Mouse (Mus musculus) adrenal gland, postnatal 36 days (tissue): Measurements from ENCODE around the gene Tmed9. TPM values are rescaled to one million over a fixed set of nuclear protein-coding genes. Genes with fewer than 3 reads are reported as not detected.
A peak's percentile ranks its signal among the peaks of the same experiment; 100 is the strongest.
"Not testable (repeated sequence)": the region's sequence is repeated elsewhere in the genome, so short reads cannot be mapped to it uniquely, and the experiment has no call there.

Source experiments
- DNase-seq, 2 experiments: peaks; one replicate each; pipeline ENCODE4 v3.0.0; 2021; ENCODE audit warnings: mixed read lengths in 1 of 2
- total RNA-seq, 2 experiments: library from RNA; stranded (reverse); gene quantifications; 2 replicates each; pipeline ENCODE4 v1.2.3; 2021

Gene Tmed9
- total RNA-seq, 2 experiments from 2014 or later: 196 to 197 TPM

DNA sequence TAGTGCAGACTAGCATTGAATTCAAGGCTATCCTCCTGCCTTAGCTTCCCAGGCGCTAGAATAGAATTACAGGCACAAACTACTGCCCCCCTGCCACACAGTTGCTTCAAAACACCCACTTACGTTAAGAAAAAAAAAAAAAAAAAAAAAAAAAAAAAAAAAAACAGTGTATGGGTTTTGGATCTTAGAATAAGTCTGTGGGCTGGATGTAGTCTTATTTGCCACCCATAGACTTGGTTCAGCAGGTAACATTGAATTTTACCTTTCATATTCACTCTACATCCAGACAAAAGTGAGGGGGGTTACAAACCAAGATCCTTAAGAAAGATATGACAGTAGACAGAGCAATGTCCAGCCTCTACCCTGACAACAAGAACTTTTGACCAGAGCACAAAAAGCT is 5.6 kb upstream of the Tmed9 start:
- no peak for DNase-seq

DNA sequence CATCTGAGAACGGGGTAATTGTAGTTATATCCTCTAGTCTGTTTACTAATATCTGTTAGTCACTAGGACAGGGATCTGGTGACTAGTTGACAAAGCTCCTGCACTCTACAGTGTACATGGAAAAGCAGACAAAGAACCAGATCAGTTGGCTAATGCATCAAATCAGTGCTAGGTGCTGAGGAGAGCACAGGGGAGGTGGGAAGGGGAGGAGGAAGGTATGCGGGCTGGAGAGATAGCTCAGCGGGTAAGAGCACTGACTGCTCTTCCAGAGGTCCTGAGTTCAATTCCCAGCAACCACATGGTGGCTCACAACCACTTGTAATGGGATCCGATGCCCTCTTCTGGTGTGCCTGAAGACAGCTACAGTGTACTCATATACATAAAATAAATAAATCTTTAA is 5.0 kb upstream of the Tmed9 start:
- DNase-seq: not testable (repeated sequence)

DNA sequence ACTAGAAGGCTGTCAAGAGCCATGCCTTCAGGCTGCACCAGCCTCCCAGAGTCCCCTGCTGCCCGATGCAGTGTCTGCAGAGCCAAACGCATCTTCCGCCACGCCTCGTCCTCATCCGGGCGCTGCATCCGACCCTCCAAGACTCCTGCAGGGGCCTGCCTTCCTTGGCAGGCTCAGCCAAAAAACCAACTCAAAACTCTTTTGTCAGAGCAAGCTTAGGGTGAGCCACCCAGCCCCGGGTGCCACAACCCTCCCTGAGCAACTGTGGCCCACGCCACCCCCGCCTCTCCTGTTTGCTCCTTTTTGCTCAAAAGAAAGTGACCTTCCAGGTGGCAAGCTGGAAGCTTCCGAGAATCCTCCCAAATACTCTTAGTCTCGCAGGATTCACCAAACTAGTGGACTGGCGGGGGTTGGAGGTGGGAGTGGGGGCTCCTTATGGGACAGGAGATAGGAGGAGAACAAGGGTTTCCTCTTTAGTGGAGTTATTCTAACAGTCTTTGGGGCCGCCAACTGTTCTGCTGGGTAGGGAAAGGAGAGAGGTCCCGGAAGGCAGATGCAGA is 3.7 kb upstream of the Tmed9 start:
- DNase-seq: peak; percentile 14 to 41

DNA sequence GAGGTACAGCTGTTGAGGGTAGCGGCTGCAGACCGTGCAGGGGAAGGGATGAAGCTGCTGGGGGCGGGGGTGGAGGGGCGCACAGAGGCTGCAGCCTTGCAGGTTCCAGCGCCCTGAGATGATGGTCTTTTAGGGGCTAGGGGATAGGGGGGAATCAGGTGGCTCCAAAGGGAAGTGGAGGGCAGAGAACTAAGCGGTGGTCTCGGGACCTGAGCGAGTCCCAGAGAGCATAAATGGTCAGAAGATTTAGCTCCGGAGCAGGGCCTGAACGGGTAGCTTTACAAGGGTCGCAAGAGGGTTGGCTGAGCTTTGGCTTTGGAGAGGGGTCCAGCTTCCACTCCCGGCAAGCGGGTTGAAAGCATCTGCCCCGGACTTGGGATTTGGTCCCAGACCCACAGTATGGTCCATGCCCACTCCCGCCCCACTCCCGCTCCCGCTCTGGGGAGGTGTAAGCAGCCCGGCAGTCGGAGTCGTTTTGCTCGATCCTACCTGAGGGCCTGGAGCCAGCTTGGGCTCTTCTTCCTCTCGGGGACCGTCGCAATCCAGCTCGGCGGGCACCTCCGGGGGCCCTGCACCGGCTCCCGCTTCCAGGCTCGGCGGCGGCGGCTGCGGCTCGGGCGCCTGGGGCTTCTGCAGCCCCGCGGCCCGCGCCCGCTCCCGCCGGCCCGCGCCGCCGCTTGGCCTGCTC is 3.1 kb upstream of the Tmed9 start:
- peak; percentile 46 to 66 for DNase-seq

DNA sequence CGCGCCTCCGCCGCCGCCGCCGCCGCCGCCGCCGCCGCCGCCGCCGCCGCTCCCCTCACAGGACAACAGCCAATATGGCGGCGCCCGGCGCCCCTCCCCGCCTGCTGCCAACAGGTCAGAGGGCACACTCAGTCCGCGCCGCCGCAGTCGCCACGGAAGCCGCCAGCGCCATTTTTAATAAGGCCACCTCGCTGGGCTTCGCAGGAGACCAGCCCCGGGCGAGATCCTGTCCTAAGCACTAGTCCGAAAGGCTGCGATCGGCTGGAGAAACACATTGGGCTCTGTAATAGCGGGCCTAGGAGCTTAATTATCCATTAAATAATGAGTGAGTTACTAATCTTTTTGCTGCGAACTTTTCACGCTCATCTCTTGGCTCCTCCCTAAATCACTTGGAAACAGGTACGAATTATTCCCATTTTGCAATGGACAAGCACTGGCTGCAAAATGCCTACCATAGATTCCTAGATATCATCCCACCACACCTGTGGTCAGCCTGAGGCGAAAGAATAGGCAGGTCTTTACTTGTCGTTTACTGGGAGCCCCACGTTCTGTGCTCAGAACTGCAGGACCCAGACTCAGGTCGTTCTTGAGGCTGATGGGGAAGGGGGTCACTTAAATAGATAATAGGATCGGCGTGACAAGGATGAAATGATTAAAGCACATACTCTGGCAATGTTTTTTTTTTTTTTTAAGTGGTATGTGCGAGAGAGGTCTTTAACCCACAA is 2.3 kb upstream of the Tmed9 start, which contains the start of gene Fam193b:
Gene Fam193b (minus strand): TSS at position 94 of the 725 bp plus-strand sequence.
- peak; percentile 97 to 98 for DNase-seq

DNA sequence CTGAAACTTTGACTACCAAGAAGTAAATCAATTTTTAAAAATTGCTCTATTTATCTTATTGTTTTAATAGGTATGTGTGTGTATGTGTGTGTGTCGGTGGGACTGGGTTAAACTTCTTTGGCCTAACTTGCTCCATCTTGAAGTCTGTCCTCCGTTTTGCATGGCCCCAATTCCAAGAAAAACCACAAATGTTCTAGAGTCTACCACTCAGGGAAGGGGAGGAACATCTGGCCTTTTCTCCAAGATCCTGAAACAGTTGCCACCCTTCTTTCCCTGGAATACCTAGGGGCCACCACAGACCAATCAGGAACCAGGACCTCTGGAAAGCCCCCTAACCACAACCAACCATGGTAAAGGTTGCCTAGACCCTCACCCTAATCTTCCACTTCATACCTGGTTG is 1.6 kb upstream of the Tmed9 start:
- no peak for DNase-seq

DNA sequence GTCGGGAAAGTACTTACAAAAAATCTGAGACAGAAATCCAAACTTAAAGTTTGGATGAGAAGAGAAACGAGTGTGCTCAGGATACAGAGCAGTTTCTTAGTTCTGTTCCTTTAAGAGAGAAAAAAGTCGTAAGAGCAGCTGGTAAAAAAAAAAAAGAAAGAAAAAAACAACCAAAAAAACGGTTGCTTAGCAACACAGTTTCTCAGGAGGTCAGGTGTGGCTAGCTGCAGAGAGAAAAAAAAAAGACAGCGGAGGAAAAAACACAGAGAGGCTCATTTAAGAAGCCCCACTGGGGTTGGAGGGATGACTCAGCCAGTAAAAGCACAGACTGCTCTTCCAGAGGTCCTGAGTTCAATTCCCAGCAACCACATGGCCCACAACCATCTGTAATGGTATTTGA is 789 bp downstream of the Tmed9 start:
- DNase-seq: no peak

DNA sequence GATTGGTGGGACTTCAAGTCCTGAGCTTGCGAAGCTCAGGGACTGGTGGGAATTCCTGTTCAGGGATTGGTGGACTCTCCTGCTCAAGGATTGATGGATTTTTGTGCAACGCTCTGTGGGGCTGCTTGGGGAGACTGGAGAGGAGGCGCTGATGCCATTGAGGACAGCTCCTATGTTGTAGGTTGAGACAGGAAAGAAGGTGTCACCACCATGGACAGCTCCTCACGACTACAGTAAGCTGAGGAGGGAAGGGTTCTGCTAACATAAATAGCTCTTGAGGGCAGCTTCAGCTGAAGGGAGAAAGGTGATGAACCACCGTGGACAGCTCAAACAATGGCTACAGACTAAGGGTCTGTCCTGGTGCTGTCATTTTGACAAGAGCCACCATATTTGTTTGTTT is 2.4 kb downstream of the Tmed9 start:
- DNase-seq: no peak

DNA sequence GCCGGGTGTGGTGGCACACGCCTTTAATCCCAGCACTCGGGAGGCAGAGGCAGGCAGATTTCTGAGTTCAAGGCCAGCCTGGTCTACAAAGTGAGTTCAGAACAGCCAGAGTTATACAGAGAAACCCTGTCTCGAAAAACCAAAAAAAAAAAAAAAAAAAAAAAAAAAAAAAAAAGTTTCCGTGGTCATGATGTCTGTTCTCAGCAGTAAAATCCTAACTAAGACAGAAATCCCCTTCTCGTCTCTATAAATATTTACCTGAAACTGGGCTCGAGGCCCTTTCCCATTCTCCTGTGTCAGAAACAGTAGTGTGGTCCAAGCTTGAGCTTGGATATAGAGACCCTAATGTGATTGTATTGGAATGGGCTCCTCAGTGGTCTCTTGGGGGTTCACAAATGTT is 3.3 kb downstream of the Tmed9 start:
- DNase-seq: not testable (repeated sequence)

DNA sequence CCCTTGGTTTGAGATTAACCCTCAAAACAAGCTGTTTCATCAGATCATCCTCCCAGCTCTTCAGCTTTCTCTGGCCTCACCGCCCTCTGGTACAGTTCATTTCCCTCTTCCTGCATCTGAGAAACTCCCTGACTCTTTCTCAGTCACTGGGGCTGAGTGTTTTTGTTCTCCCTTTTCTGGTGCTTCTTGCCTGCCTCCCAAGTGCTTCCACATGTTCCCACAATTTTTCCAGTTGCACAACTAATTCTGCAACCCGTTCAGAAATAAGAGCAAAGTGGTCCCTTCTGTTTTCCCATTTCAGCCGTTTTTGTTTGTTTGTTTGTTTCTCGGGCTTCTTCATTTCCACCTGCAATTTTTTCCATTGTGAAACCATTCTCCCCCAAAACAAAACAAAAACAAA is 4.6 kb downstream of the Tmed9 start:
- DNase-seq: no peak

DNA sequence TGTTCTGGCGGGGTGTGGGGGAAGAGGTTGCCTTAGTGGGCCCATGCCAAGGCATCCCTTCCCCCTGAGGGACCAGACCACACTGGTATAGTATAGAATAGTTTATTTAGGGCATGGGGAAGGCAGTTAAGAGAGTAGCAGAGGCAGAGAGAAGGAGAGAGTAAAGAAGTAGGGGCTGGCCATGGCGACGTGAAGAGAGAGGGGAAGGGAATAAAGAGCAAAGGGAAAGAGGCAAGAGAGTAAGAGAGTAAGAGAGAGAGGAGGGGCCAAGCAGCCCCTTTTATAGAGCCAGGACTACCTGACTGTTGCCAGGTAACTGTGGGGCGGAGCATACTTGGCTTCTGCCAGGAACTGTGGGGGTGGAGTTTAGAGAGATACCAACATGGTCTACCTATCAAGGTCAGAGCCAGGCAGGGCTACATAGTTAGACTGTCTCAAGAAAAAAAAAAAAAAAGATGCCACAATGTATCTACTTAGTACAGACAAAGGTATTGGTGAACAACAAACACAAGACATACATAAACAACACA is 18.5 kb downstream of the Tmed9 start:
- DNase-seq: no peak

DNA sequence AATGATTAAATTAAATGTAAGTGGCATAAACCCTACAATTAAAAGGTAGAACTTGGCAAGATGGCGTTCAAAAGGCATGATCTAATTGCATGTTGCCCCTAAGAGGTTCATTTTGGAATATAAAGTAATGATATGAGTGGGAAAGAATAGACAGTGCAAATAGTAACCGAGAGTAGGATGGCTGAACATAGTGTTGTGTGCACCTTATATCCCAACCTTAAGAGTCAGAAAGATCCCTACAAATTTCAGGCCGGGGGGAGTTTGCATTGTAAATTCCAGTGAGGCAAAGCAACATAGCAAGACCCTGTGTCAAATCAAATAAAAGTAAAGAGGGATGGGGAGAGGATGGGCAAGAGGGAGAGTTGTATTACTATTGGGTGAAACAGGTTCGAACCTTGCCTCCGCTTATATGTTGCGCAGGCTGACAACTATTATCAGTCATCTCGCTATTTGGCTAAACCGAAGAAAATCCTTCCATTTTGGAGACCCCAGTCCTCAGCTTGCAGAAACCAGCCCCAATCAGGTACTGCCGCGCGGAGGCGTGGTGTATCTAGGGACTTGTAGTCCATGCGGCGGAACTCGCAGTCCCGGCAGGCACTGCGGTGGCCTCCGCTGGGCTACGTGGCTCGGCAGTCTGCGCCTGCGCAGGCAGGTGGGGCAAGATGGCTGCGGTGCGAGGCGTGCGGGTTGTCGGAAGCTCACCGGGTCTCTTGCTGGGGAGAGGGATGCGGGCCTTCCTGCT is 19.2 kb downstream of the Tmed9 start:
- peak; percentile 98 to 99 for DNase-seq

DNA sequence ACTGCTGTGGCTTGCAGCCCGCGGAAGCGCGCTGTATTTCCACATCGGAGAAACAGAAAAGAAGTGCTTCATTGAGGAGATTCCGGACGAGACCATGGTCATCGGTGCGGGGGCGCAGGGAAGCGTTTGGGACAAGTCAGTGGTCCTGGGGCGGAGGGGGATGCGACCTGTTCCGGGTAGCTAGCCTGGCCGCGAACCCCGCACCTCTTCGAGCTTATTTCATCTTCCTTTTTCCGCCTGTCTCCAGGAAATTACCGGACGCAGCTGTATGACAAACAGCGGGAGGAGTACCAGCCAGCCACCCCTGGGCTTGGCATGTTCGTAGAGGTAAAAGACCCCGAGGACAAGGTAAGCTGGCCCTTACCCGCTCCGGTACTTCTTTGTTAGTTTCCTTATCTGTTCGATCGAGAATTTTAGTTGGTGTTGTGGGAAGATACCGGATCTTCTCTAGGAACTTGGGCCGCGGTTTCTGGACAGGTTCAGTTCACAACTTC is 19.8 kb downstream of the Tmed9 start:
- no peak for DNase-seq

DNA sequence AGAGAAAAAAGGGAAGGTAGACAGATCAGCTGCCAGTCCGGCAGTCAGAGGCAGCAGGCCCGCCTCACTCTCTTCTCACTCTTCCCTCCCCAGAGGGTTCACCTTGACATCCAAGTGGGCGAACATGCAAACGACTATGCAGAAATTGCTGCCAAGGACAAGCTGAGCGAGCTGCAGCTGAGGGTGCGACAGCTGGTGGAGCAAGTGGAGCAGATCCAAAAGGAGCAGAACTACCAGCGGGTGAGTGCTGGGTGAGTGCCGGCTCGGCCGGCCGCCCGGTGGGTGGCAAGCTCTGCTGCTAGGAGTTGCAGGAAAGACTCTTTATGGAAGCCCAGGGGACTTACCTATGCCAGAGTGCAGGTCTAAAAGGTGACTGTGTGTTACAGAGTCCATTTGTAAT is 21.8 kb downstream of the Tmed9 start:
- peak; percentile 59 to 63 for DNase-seq

DNA sequence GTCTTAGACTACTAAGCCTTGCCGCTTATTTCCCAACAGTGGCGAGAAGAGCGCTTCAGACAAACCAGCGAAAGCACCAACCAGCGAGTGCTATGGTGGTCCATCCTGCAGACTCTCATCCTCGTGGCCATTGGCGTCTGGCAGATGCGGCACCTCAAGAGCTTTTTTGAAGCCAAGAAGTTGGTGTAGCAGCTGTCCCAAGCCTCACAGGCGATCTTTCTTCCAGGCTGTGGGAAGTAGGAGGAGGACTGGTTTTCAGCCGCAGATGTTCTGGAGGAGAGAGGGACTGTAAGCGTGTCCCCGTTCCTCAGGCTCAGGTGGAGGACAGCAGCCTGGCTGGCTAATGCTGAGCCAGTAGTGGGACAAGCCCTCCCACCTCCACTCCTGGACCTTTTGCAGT is 23.3 kb downstream of the Tmed9 start:
- DNase-seq: no peak

DNA sequence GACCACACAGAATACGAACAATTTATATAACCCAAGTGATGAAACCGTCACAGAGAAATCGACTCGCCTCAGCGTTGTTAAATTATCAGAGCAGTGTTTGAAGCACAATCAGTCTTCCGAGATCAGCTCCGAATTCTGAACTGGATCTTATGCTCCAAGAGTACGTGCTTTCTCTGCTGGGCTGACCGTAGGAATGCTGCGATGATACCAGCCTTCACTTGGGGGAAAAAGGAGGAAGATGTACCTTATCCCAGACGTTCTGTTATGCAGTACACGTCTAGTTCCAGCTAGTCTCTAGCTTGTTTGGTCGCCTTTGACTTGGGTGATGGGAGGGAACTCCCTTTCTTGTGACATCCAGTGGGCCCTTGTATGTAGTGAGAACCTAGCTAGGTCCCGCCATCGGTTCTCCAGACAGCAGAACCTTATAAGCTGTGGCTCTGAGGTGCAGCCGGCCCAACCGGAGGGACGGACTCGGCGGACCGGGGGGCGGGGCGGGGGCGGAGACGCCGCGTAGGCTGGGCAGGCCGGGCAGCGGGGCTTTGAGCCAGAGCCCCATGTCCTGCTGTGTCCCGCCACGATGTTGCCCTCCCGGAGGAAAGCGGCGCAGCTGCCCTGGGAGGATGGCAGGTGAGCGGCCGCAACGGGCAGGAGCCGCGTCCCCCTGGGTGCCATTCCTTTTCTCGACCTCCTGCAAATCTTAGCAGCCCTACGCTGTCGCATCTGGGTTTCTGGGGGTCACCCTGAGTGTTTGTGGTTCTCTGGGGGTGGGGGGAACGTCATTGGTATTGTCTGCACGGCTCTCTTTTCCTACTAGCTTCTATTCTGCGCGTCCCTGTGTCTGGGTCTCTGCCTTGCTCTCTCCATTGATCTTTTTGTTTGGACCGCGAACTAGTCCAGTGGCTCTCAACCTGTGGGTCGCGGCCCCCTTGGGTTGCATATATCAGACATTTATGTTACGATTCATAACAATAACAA is 26.3 kb downstream of the Tmed9 start, which contains the start of gene B4galt7:
Gene B4galt7 (plus strand): TSS at position 331 of the 975 bp plus-strand sequence.
- DNase-seq: peak; percentile 91 to 93

DNA sequence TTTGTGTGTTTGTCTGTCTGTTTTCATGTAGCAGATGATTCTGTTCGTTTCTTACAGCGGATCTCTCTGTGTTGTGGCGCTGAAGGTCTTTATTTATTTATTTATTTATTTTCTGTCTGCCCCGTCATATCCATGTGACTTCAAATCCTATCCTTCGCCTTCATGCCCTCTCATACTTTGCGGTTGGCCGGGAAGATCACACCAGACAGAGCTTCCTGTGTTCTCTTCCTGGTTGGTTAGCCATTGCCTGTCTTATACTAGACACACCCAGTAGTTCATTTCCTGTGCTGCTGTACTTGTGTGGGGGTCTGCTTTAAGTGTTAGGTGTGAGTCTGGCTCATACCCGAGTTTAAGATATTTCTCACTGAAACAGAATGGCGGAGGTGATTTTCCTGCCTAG is 27.1 kb downstream of the Tmed9 start:
- no peak for DNase-seq

DNA sequence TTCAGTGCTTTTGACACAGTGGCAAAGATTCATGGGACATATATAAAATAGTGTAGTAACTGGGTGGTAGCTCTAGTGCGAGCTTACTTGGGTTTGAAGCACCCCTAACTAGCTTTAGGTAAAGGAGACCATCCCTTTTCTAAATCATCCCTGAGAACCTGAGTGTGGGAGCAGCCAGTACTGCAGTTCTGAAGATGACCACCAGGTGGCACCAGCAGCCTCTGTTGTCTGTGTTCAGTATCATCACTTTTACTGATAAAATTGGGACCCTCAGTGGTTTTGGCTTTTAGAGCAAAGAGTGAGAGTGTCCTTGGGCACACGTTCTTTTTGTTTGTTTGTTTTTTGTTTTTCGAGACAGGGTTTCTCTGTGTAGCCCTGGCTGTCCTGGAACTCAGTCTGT is 28.1 kb downstream of the Tmed9 start:
- DNase-seq: peak; percentile 81 to 89

DNA sequence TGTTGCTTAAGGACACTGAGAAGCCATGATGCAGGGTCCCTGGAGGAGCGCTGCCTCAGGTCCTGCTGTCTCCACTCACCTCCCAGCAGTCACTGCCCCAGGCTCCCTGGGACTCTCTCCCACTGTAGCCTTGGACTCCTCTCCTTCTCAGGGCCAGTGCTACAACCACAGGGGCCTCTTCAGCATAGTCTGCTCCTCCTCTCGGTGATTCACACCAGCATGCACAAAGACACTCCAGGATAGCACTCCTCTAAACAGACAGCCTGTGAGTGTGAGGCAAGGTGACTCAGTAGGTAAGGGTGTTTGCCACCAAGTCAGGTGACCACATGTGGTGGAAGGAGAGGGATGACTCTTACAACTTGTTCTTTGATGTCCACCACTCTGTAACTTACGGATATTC is 31.1 kb downstream of the Tmed9 start:
- peak; percentile 17 to 49 for DNase-seq

DNA sequence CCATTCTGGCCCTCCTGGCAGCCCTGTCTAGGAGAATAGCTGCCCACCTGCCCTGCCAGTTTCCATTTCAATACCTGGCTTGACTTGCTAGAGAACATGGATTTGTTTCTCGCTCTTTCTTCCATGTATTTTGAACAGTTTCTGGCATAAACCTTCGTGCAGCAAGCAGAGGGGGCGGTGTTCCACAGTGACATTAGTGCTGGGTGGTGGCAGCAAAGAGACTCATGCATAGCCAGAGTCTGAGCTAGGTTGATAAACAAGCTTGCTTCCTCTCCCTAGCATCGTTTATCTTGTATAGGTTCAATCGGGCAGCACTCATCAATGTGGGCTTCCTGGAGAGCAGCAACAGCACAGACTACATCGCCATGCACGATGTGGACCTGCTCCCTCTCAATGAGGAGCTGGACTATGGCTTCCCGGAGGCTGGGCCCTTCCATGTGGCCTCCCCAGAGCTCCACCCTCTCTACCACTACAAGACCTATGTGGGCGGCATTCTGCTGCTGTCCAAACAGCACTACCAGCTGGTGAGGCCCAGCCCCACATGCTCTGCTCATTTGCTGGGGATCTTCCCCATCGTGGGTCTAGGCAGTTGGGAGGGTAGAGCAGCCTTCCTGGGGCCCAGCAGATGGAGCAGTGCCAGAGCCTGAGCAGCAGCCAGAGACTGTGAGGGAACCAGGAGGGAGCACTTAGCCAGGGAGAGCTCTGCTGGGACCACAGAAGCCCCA is 33.5 kb downstream of the Tmed9 start:
- DNase-seq: no peak
